Mouse (Mus musculus) liver, embryonic 13.5 days (tissue): ENCODE data around the gene Tas1r1. TPM values are rescaled to one million over a fixed set of nuclear protein-coding genes. Genes with fewer than 3 reads are reported as not detected.
A peak's percentile ranks its signal among the peaks of the same experiment; 100 is the strongest.

Source experiments
- ATAC-seq: fragments of 200-750 bp; cut with Nextera tagmentation; 2 replicates; pipeline ENCODE4 v1.8.0; 2017; ENCODE audit warnings: low read depth, mild to moderate bottlenecking, moderate number of reproducible peaks, moderate library complexity
- DNase-seq: peaks from one replicate; pipeline ENCODE4 v3.0.0; 2022
- H3K27ac ChIP-seq: fragments of 300-500 bp; sonication (generic); 2 replicates; pipeline ENCODE4 v1.5.1; 2015; ENCODE audit warnings: moderate library complexity, mild to moderate bottlenecking, inconsistent platforms
- H3K27me3 ChIP-seq: fragments of 300-500 bp; sonication (generic); 2 replicates; pipeline ENCODE4 v1.6.1; 2015; ENCODE audit warnings: mild to moderate bottlenecking, inconsistent platforms
- H3K36me3 ChIP-seq: fragments of 300-500 bp; sonication (generic); 2 replicates; pipeline ENCODE4 v1.6.1; 2015; ENCODE audit warnings: mild to moderate bottlenecking, inconsistent platforms
- H3K4me1 ChIP-seq: fragments of 300-500 bp; sonication (generic); replicated peaks from 2 replicates; pipeline ENCODE4 v1.6.1; 2015; ENCODE audit warnings: inconsistent platforms
- H3K4me2 ChIP-seq: fragments of 300-500 bp; sonication (generic); 2 replicates; pipeline ENCODE4 v1.6.1; 2015; ENCODE audit warnings: inconsistent platforms, mild to moderate bottlenecking, moderate library complexity
- H3K4me3 ChIP-seq: fragments of 300-500 bp; sonication (generic); replicated peaks from 2 replicates; pipeline ENCODE4 v1.5.1; 2015; ENCODE audit warnings: mild to moderate bottlenecking, inconsistent platforms
- H3K9ac ChIP-seq: fragments of 300-500 bp; sonication (generic); 2 replicates; pipeline ENCODE4 v1.6.1; 2015; ENCODE audit warnings: mild to moderate bottlenecking, inconsistent platforms
- H3K9me3 ChIP-seq: fragments of 300-500 bp; sonication (generic); replicated peaks from 2 replicates; pipeline ENCODE4 v1.6.1; 2016; ENCODE audit warnings: inconsistent platforms
- WGBS: fragments of 180-500 bp; shearing (Covaris S2); methylation state at CpG from one replicate; pipeline ENCODE4 v1.1.7; 2015; ENCODE audit not compliant: insufficient replicate concordance; 5-methylcytosine and 5-hydroxymethylcytosine counted together
- polyA plus RNA-seq: library from polyadenylated mRNA; unstranded; fragments of >200 nt; fragmentation: Nextera tagmentation; extraction: Ambion mirVana; gene quantifications from 2 replicates; pipeline ENCODE4 v1.2.1, GENCODE M21; 2015

The Tas1r1 gene
- polyA plus RNA-seq: 0.07 TPM in 1 of 2 replicates, not detected in the other

GRCm38 (mm10) chr4:152038225-152038984 is at the start of gene Tas1r1:
Gene Tas1r1, minus strand, starts transcription at chr4:152038568.
- Histone ChIP-seq H3K27me3 (no peaks in the 10 kb centered on the region), H3K9me3 (no peaks in the 10 kb centered on the region), H3K27ac (peak within 1 kb of the TSS; percentile 69; the same call in 1 of the 2 replicates), H3K9ac (peak within 1 kb of the TSS; percentile 91), H3K4me1 (peaks cover 36% of the 10 kb centered on the region), H3K36me3 (peaks cover 26% of the 10 kb centered on the region), H3K4me2 (peak within 1 kb of the TSS; percentile 96), H3K4me3 (peak within 1 kb of the TSS; percentile 92)
- DNase-seq (no peak), ATAC-seq (no peak)
- WGBS: 38% methylated on average over 10 of the region's 10 CpGs

DNA sequence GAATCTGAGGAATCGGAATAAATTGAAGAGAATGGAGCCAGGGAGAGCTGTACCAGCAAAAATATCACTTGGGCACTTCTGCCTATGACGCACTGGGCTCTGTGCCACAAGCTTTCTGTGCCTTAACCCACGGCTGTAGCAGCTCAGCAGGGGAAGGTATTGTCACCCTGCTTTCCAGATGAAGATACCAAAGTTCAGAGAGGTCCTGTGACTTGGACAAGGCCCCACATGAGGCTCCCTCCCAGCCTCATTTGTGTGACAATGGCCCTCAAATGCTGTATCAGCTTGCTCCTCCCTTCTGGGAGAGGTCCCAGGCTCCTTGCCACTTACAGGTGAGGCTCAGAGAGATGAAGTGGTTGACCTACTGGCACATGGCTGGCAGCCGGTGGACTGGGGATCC is 49.8 kb upstream of the Tas1r1 start:
- H3K4me2 ChIP-seq: peak overlapping the region; percentile 97
- H3K27me3 ChIP-seq: peaks cover 23% of the 10 kb centered on the region; the same call in 1 of the 2 replicates
- 48% methylated on average over 4 of the region's 4 CpGs for WGBS
- DNase-seq (no peak), ATAC-seq (no peak)
- H3K9me3 ChIP-seq: no peaks in the 10 kb centered on the region
- H3K36me3 ChIP-seq: 0 out of 2 replicates have a peak, but pooled peaks cover 13% of the 10 kb centered on the region
- peak overlapping the region; percentile 90 for H3K9ac ChIP-seq
- H3K27ac ChIP-seq: no peak overlapping the region; the same call in 1 of the 2 replicates
- peak overlapping the region; percentile 81 for H3K4me3 ChIP-seq
- H3K4me1 ChIP-seq: peaks cover 69% of the 10 kb centered on the region

DNA sequence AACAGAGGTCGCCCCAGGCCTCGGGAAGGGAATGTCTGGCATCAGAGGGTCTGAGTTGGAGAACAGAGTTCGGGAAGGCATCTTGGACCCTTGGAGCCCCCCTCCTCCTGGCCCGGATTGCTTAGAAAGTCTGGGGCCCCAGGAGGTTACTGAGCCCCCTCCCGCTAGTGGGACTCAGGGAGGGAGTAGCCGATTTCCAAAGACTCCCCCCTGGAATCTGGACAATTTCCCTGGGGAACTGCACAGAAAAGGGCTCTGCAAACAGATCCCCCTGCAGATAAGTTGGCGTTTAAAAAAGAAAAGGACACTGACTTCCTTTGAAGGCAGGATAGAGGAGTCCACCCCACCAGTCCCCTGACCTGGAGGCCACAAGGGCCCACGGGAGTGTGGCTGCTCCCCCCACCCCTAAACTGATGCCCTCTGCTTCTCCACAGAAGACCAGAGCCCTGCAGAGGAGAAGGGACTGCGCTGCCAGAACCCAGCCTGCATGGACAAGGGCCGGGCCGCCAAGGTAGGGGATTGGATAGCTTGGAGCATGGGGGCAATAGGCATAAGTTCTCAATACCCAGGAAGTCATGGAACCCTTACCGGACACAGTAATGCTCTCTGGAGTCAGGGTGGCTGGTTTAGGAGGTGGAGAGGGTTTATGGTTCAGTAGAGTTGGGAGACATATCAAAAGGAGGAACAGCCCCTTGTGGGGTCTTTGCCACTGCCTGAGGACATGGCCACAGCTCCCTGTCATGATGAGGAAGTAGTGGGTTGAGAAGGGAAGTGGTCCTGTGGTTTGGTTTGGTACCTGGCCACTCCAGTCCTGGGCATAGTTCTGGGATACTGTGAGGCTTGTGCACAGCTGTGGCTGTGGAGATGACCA is 49.1 kb upstream of the Tas1r1 start:
- peaks cover 62% of the 10 kb centered on the region for H3K4me1 ChIP-seq
- H3K36me3 ChIP-seq: 0 out of 2 replicates have a peak, but pooled peaks cover 13% of the 10 kb centered on the region
- H3K4me2 ChIP-seq: peak overlapping the region; percentile 97
- ATAC-seq (no peak), DNase-seq (no peak)
- peaks cover 25% of the 10 kb centered on the region; the same call in 1 of the 2 replicates for H3K27me3 ChIP-seq
- H3K9me3 ChIP-seq: no peaks in the 10 kb centered on the region
- H3K9ac ChIP-seq: peak overlapping the region; percentile 90
- H3K4me3 ChIP-seq: peak overlapping the region; percentile 81
- WGBS: 7% methylated on average over 12 of the region's 12 CpGs
- H3K27ac ChIP-seq: peak overlapping the region; percentile 72

DNA sequence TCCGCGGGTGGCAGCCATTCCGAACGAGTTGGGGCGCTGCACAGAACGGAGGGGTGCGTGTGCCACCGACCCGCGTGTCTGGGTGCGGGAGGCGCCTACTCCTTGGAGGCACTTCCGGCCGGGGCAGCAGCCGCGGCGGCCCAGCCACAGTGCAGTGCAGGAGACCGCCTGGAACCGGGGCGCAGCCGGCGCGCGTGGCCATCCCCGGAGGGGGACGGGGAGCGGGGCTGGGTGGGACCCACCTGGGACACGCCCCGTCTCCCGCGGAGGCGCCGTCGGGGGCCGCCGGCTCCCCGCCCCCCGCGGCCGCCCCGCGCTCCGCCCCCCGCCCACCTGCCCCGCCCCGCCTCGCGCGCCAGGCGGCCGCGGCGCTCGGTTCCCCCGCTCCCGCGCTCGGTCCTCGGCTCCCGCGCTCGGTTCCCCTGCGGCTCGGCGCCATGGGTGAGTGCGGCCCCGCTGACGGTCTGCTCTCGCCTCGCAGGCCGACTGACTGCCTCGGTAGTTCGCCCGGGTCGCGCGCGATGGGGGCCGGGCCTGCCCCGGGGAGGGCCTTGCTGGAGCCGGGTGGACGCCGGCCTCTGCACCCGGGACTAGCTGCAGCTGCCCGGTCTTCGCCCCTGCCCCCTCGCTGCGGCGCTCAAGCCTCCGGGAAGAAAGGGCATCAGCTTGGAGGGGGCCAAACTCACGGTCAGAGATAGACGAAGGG is 48.3 kb upstream of the Tas1r1 start:
- Histone ChIP-seq H3K4me1 (peaks cover 54% of the 10 kb centered on the region), H3K36me3 (0 out of 2 replicates have a peak, but pooled peaks cover 13% of the 10 kb centered on the region), H3K9ac (peak overlapping the region; percentile 90), H3K4me3 (peak overlapping the region; percentile 81), H3K27ac (peak overlapping the region; percentile 72), H3K4me2 (peak overlapping the region; percentile 97), H3K9me3 (no peaks in the 10 kb centered on the region), H3K27me3 (peaks cover 25% of the 10 kb centered on the region; the same call in 1 of the 2 replicates)
- ATAC-seq: peak; percentile 84
- WGBS: under 1% methylated on average over 70 of the region's 92 CpGs
- peak; percentile 60 for DNase-seq

DNA sequence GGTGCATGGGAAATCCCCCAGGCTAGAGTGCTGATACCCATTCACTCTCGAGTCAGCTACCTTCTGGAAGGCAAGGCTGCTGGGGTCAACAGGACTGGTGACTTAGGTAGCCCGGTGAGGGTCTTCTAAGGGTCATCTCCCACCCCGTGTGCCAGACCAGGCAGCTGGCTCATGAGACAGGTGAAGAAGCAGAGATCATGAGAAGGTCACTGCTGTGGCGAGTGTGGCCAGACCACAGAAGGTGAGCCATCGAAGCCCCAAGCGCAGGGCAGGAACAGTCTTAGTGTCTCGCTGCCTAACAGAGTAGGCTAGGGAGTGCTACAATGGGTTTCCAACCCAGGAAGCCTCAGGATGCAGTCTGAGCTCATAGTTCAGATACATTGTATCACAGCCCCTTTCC is 46.2 kb upstream of the Tas1r1 start:
- H3K36me3 ChIP-seq: 0 out of 2 replicates have a peak, but pooled peaks cover 10% of the 10 kb centered on the region
- no peak for DNase-seq
- WGBS: 65% methylated on average over 7 of the region's 7 CpGs
- no peak overlapping the region for H3K4me2 ChIP-seq
- peaks cover 25% of the 10 kb centered on the region; the same call in 1 of the 2 replicates for H3K27me3 ChIP-seq
- ATAC-seq: no peak
- H3K4me1 ChIP-seq: peaks cover 35% of the 10 kb centered on the region
- no peak overlapping the region for H3K9ac ChIP-seq
- H3K27ac ChIP-seq: no peak overlapping the region
- H3K4me3 ChIP-seq: no peak overlapping the region
- no peaks in the 10 kb centered on the region for H3K9me3 ChIP-seq

DNA sequence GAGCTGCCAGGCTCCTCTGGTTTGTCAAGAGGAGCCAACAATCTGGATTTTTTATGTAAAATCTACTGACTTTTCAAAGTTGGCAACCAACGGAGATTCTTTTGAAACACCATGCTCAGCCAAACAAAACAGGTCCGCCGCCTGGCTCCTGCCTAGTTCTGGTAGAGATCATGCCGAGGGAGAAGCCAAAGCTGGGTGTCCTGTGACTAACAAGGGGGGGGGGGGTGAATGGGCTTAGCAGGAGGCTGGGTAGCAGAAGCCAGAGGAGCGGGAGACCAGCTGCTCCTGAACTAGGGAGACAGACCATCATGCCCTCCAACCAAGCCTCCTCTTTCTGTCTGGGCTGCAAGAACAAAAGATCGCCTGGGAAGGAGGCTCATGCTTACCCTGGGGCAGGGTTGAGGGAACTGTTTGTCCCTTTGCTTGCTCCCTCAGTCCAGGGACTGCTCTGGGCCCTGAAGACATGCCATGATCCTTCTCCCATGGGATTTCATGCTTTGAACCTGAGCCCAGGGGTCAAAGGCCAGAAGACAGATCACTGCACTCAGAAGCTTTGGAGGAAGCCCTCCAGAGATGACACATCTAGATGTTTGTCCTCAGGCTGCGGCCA is 45.3 kb upstream of the Tas1r1 start:
- 0 out of 2 replicates have a peak, but pooled peaks cover 1% of the 10 kb centered on the region for H3K36me3 ChIP-seq
- DNase-seq (no peak), ATAC-seq (no peak)
- no peaks in the 10 kb centered on the region for H3K9me3 ChIP-seq
- H3K9ac ChIP-seq: no peak overlapping the region
- peaks cover 26% of the 10 kb centered on the region for H3K4me1 ChIP-seq
- no peak overlapping the region for H3K27ac ChIP-seq
- no peak overlapping the region for H3K4me3 ChIP-seq
- H3K27me3 ChIP-seq: peaks cover 25% of the 10 kb centered on the region; the same call in 1 of the 2 replicates
- no peak overlapping the region for H3K4me2 ChIP-seq
- WGBS: 67% methylated on average over 7 of the region's 7 CpGs

- Histone ChIP-seq H3K27ac (no peak overlapping the region), H3K4me2 (no peak overlapping the region), H3K9me3 (no peaks in the 10 kb centered on the region), H3K9ac (no peak overlapping the region), H3K4me3 (no peak overlapping the region), H3K36me3 (no peaks in the 10 kb centered on the region), H3K27me3 (peaks cover 14% of the 10 kb centered on the region; the same call in 1 of the 2 replicates), H3K4me1 (peaks cover 12% of the 10 kb centered on the region)
- DNase-seq (no peak), ATAC-seq (no peak)
- WGBS: 59% methylated on average over 7 of the region's 7 CpGs
These were observed 41.6 kb upstream of the Tas1r1 start for GRCm38 (mm10) chr4:152079931-152080330.

DNA sequence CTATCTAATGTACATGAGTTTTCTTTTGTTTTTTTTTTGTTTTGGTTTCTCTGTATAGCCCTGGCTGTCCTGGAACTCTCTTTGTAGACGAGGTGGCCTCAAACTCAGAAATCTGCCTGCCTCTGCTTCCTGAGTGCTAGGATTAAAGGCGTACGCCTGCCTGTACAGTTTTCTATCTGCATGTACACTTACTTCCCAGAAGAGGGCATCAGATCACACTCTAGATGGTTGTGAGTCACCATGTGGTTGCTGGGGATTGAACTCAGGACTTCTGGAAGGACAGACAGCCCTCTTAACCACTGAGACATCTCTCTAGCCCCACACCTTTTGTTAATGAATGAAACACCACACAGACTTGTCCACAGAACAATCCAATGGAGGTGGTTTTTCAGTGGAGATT is 40.9 kb upstream of the Tas1r1 start:
- Histone ChIP-seq H3K9me3 (no peaks in the 10 kb centered on the region), H3K4me3 (no peak overlapping the region), H3K4me2 (no peak overlapping the region), H3K36me3 (no peaks in the 10 kb centered on the region), H3K9ac (no peak overlapping the region), H3K27me3 (0 out of 2 replicates have a peak, but pooled peaks cover 7% of the 10 kb centered on the region), H3K4me1 (peaks cover 12% of the 10 kb centered on the region), H3K27ac (no peak overlapping the region)
- ATAC-seq: no peak
- DNase-seq: no peak
- 68% methylated on average over 3 of the region's 3 CpGs for WGBS

DNA sequence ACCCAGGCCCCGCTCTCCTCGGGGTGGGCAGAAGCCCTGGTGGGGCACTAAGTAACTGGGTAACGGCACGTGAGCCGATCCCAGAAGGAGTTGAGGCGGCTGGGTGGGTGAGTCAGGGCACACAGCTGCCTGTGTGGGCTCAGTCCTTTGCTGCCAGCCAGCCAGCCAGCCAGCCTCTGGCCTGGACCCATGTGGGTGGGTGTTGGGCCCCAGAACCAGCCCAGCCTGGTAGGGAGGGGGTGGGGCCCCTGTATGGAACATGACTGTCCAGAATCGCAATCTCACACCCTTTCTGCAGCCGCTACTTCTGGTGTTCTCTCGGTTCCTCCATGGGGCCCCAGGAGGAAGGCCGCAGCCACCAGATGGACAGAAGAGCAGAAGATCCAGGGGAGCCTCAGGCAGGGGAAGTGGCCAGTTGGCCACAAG is 39.8 kb upstream of the Tas1r1 start:
- Histone ChIP-seq H3K9me3 (no peaks in the 10 kb centered on the region), H3K27me3 (0 out of 2 replicates have a peak, but pooled peaks cover 2% of the 10 kb centered on the region), H3K4me1 (peaks cover 20% of the 10 kb centered on the region), H3K27ac (no peak overlapping the region), H3K4me3 (no peak overlapping the region), H3K36me3 (no peaks in the 10 kb centered on the region), H3K4me2 (no peak overlapping the region), H3K9ac (no peak overlapping the region)
- peak; percentile 22; the same call in 1 of the 2 replicates for ATAC-seq
- WGBS: 53% methylated on average over 10 of the region's 10 CpGs
- DNase-seq: no peak

- Histone ChIP-seq H3K4me2 (no peak overlapping the region), H3K36me3 (no peaks in the 10 kb centered on the region), H3K9ac (no peak overlapping the region), H3K4me3 (no peak overlapping the region), H3K9me3 (no peaks in the 10 kb centered on the region), H3K27me3 (no peaks in the 10 kb centered on the region), H3K4me1 (peaks cover 27% of the 10 kb centered on the region), H3K27ac (no peak overlapping the region)
- DNase-seq: no peak
- 80% methylated on average over 9 of the region's 9 CpGs for WGBS
- no peak for ATAC-seq
These were observed 38.8 kb upstream of the Tas1r1 start for GRCm38 (mm10) chr4:152077191-152077590.
